Mouse (Mus musculus): ENCODE measurements at regions not wholly inside any gene's neighbourhood (a gene's known extent, or its start where the extent isn't known, plus 50 kb on each side); places are given as distances from the start of the nearest gene placed in this dataset.
"Not testable (repeated sequence)": the region's sequence is repeated elsewhere in the genome, so short reads cannot be mapped to it uniquely, and the experiment has no call there.

- Histone ChIP-seq H3K9me3 (no peaks in the 10 kb centered on the region), H3K4me1 (no peaks in the 10 kb centered on the region), H3K9ac (replicated peaks) (no peak overlapping the region), H3K27ac (replicated peaks) (no peak overlapping the region), H3K4me3 (no peak overlapping the region), H3K36me3 (no peaks in the 10 kb centered on the region), H3K4me2 (replicated peaks) (no peak overlapping the region), H3K27me3 (no peaks in the 10 kb centered on the region)
- 75% methylated on average over 9 of the region's 9 CpGs for WGBS
- no peak for ATAC-seq (ENCODE audit: low FRiP score, low read depth)
These were observed 81.0 kb upstream of the Dars start for GRCm38 (mm10) chr1:128498042-128498772.

GRCm38 (mm10) chr1:128492251-128492650 is 75.1 kb upstream of the Dars start:
- WGBS: 98% methylated on average over 2 of the region's 2 CpGs

GRCm38 (mm10) chr1:128487181-128487580 is 70.0 kb upstream of the Dars start:
- H3K27me3 ChIP-seq: not testable (repeated sequence)
- WGBS: 74% methylated on average over 4 of the region's 4 CpGs

More at GRCm38 (mm10) chr1:128492251-128492650, 75.1 kb upstream of the Dars start:
- H3K4me1 ChIP-seq: no peaks in the 10 kb centered on the region
- H3K9ac ChIP-seq (replicated peaks): no peak overlapping the region
- H3K27me3 ChIP-seq: no peaks in the 10 kb centered on the region
- no peak for ATAC-seq (ENCODE audit: low FRiP score, low read depth)
- no peak overlapping the region for H3K4me3 ChIP-seq
- no peak overlapping the region for H3K27ac ChIP-seq (replicated peaks)
- no peaks in the 10 kb centered on the region for H3K36me3 ChIP-seq
- H3K4me2 ChIP-seq (replicated peaks): no peak overlapping the region
- no peaks in the 10 kb centered on the region for H3K9me3 ChIP-seq

GRCm38 (mm10) chr1:128478376-128478775 is 61.2 kb upstream of the Dars start:
- H3K27me3 ChIP-seq: no peaks in the 10 kb centered on the region
- H3K9ac ChIP-seq (replicated peaks): no peak overlapping the region
- peaks cover 3% of the 10 kb centered on the region; the same call in 1 of the 2 replicates for H3K4me1 ChIP-seq
- no peak overlapping the region for H3K4me2 ChIP-seq (replicated peaks)
- no peak overlapping the region for H3K4me3 ChIP-seq
- H3K9me3 ChIP-seq: no peaks in the 10 kb centered on the region
- ATAC-seq (ENCODE audit: low FRiP score, low read depth): no peak
- 90% methylated on average over 6 of the region's 6 CpGs for WGBS
- no peaks in the 10 kb centered on the region for H3K36me3 ChIP-seq
- no peak overlapping the region for H3K27ac ChIP-seq (replicated peaks)

More at GRCm38 (mm10) chr1:128487181-128487580, 70.0 kb upstream of the Dars start:
- H3K4me2 ChIP-seq (replicated peaks); ATAC-seq (ENCODE audit: low FRiP score, low read depth); H3K9ac ChIP-seq (replicated peaks); H3K4me1 ChIP-seq; H3K9me3 ChIP-seq; H3K36me3 ChIP-seq; H3K4me3 ChIP-seq; H3K27ac ChIP-seq (replicated peaks): not testable (repeated sequence)

- H3K4me1 ChIP-seq: peaks cover 10% of the 10 kb centered on the region
- no peaks in the 10 kb centered on the region for H3K27me3 ChIP-seq
- no peak overlapping the region for H3K27ac ChIP-seq (replicated peaks)
- ATAC-seq (ENCODE audit: low FRiP score, low read depth): no peak
- H3K36me3 ChIP-seq: no peaks in the 10 kb centered on the region
- H3K4me3 ChIP-seq: no peak overlapping the region
- H3K9me3 ChIP-seq: no peaks in the 10 kb centered on the region
- H3K9ac ChIP-seq (replicated peaks): no peak overlapping the region
- no peak overlapping the region for H3K4me2 ChIP-seq (replicated peaks)
- 87% methylated on average over 2 of the region's 2 CpGs for WGBS
These were observed 60.5 kb upstream of the Dars start for GRCm38 (mm10) chr1:128477653-128478052.

- H3K4me1 ChIP-seq: peaks cover 25% of the 10 kb centered on the region
- WGBS: 7% methylated on average over 15 of the region's 15 CpGs
- peak overlapping the region; percentile 32 for H3K4me3 ChIP-seq
- no peaks in the 10 kb centered on the region for H3K9me3 ChIP-seq
- peak overlapping the region; percentile 93 for H3K27ac ChIP-seq (replicated peaks)
- H3K36me3 ChIP-seq: no peaks in the 10 kb centered on the region
- H3K4me2 ChIP-seq (replicated peaks): peak overlapping the region; percentile 59
- no peak for ATAC-seq (ENCODE audit: low FRiP score, low read depth)
- H3K9ac ChIP-seq (replicated peaks): peak overlapping the region; percentile 28; the same call in 1 of the 2 replicates
- H3K27me3 ChIP-seq: no peaks in the 10 kb centered on the region
These were observed 55.6 kb upstream of the Dars start for GRCm38 (mm10) chr1:128472713-128473230.

GRCm38 (mm10) chr1:128472022-128472712 is 55.0 kb upstream of the Dars start:
- H3K9me3 ChIP-seq: no peaks in the 10 kb centered on the region
- peak; percentile 95 for ATAC-seq (ENCODE audit: low FRiP score, low read depth)
- no peaks in the 10 kb centered on the region for H3K36me3 ChIP-seq
- WGBS: under 1% methylated on average over 20 of the region's 20 CpGs
- peak overlapping the region; percentile 93 for H3K27ac ChIP-seq (replicated peaks)
- H3K9ac ChIP-seq (replicated peaks): no peak overlapping the region; the same call in 1 of the 2 replicates
- no peaks in the 10 kb centered on the region for H3K27me3 ChIP-seq
- peak overlapping the region; percentile 59 for H3K4me2 ChIP-seq (replicated peaks)
- H3K4me3 ChIP-seq: peak overlapping the region; percentile 32
- H3K4me1 ChIP-seq: peaks cover 25% of the 10 kb centered on the region

- Histone ChIP-seq H3K27ac (replicated peaks) (no peak overlapping the region), H3K27me3 (no peaks in the 10 kb centered on the region), H3K9me3 (no peaks in the 10 kb centered on the region), H3K9ac (replicated peaks) (no peak overlapping the region), H3K4me1 (peaks cover 25% of the 10 kb centered on the region), H3K4me3 (no peak overlapping the region), H3K4me2 (replicated peaks) (no peak overlapping the region), H3K36me3 (no peaks in the 10 kb centered on the region)
- WGBS: 74% methylated on average over 2 of the region's 2 CpGs
- no peak for ATAC-seq (ENCODE audit: low FRiP score, low read depth)
These were observed 53.6 kb upstream of the Dars start for GRCm38 (mm10) chr1:128470786-128471185.

GRCm38 (mm10) chr1:128469054-128469453 is 51.9 kb upstream of the Dars start:
- WGBS: 91% methylated on average over 7 of the region's 7 CpGs
- H3K9me3 ChIP-seq: no peaks in the 10 kb centered on the region
- H3K27ac ChIP-seq (replicated peaks): no peak overlapping the region
- no peak for ATAC-seq (ENCODE audit: low FRiP score, low read depth)
- no peak overlapping the region for H3K4me3 ChIP-seq
- no peaks in the 10 kb centered on the region for H3K36me3 ChIP-seq
- no peak overlapping the region for H3K9ac ChIP-seq (replicated peaks)
- peaks cover 25% of the 10 kb centered on the region for H3K4me1 ChIP-seq
- no peak overlapping the region for H3K4me2 ChIP-seq (replicated peaks)
- no peaks in the 10 kb centered on the region for H3K27me3 ChIP-seq

All from midbrain, embryonic 12.5 days (tissue).